Mouse (Mus musculus) C2C12 (cell line): Measurements from ENCODE around the gene Lypd6b.

ENCODE experiments used
- CEBPB ChIP-seq: IDR thresholded peaks from one replicate; pipeline ENCODE4 v1.6.1; 2011; ENCODE audit warnings: low read depth, mild to moderate bottlenecking, control low read depth, moderate library complexity
- CTCF ChIP-seq: IDR thresholded peaks from one replicate; pipeline ENCODE4 v1.5.1; 2011; ENCODE audit not compliant: control insufficient read depth, insufficient read depth, insufficient read length
- MAX ChIP-seq: IDR thresholded peaks from one replicate; pipeline ENCODE4 v1.6.1; 2011; ENCODE audit warnings: mild to moderate bottlenecking, control low read depth
- MYOG ChIP-seq: IDR thresholded peaks from one replicate; pipeline ENCODE4 v1.6.1; 2011; ENCODE audit not compliant: control insufficient read depth, insufficient read length; ENCODE audit errors: extremely low read depth
- USF1 ChIP-seq: IDR thresholded peaks from one replicate; pipeline ENCODE4 v1.6.1; 2011; ENCODE audit warnings: low read depth, mild to moderate bottlenecking, control low read depth, moderate library complexity

- TF ChIP-seq CTCF: no peak
- no peak for TF ChIP-seq MYOG
- no peak for TF ChIP-seq MAX
- TF ChIP-seq USF1: no peak
- no peak for TF ChIP-seq CEBPB
These were observed 39.8 kb upstream of the Lypd6b start for GRCm38 (mm10) chr2:49747670-49748069.
